Mouse (Mus musculus) E14TG2a.4 (cell line): ENCODE measurements around the gene Llcfc1.

ENCODE experiments used
- CTCF ChIP-seq: conservative IDR thresholded peaks from 2 replicates; pipeline ENCODE4 v1.5.1; 2014; ENCODE audit warnings: low read length
- NANOG ChIP-seq: IDR thresholded peaks from 2 replicates; pipeline ENCODE4 v1.6.1; 2014; ENCODE audit warnings: borderline replicate concordance, low read length, mixed read lengths

GRCm38 (mm10) chr6:41654648-41655047 is 29.6 kb upstream of the Llcfc1 start:
- TF ChIP-seq CTCF (no peak), NANOG (no peak)
